In genomic region chr10:68446797-68447125, GRCm38 (mm10) we compare ENCODE assay signal across 9 mouse cellular contexts.
DNase-seq lines count a peak whose midpoint lies in the region; ATAC-seq and TF ChIP-seq lines count a peak whose summit lies in the region.
"Had no signal": no experiment of that assay in that cellular context is flagged by ENCODE, and none has a peak within 500 bp of the region (broad histone marks: within the 10 kb centered on the region; RNA-seq: fewer than 3 reads in every experiment).

No protein-coding gene starts in this region.

- 28% methylated on average over 5 of the region's 5 CpGs for WGBS in heart, embryonic 15.5 days
- 6% methylated on average over 5 of the region's 5 CpGs for WGBS in stomach, embryonic 14.5 days
- 71% methylated on average over 5 of the region's 5 CpGs for WGBS in midbrain, postnatal 0 days

- no peak for TF ChIP-seq CTCF in midbrain, postnatal 0 days (IDR thresholded peaks at IDR 0.05)

- H3K4me3 ChIP-seq in heart, embryonic 15.5 days = no peak overlapping the region
- no peak overlapping the region for H3K4me3 ChIP-seq in stomach, embryonic 14.5 days (ENCODE audit: low read depth, low read length)
- H3K4me3 ChIP-seq in midbrain, postnatal 0 days (ENCODE audit: low read depth, low read length) = no peak overlapping the region
- H3K4me3 ChIP-seq: myocyte had no signal

- H3K9ac ChIP-seq in heart, embryonic 15.5 days = no peak overlapping the region; the same call in 1 of the 2 replicates
- no peak overlapping the region for H3K9ac ChIP-seq in stomach, embryonic 14.5 days (replicated peaks; ENCODE audit: low read depth, low read length)
- H3K9ac ChIP-seq in midbrain, postnatal 0 days (replicated peaks; ENCODE audit: low read length, poor library complexity, severe bottlenecking) = no peak overlapping the region

- peak overlapping the region; percentile 71 for H3K27ac ChIP-seq in heart, embryonic 15.5 days
- H3K27ac ChIP-seq in stomach, embryonic 14.5 days (ENCODE audit: low read length) = peak overlapping the region; percentile 90
- no peak overlapping the region for H3K27ac ChIP-seq in midbrain, postnatal 0 days (ENCODE audit: low read depth, low read length)

- H3K4me2 ChIP-seq in heart, embryonic 15.5 days = no peak overlapping the region
- no peak overlapping the region for H3K4me2 ChIP-seq in stomach, embryonic 14.5 days (replicated peaks; ENCODE audit: low read depth, low read length)
- no peak overlapping the region for H3K4me2 ChIP-seq in midbrain, postnatal 0 days (ENCODE audit: low read depth, low read length, poor library complexity, severe bottlenecking)

- H3K36me3 ChIP-seq in heart, embryonic 15.5 days = no peaks in the 10 kb centered on the region
- no peaks in the 10 kb centered on the region for H3K36me3 ChIP-seq in stomach, embryonic 14.5 days (ENCODE audit: control insufficient read depth, insufficient read depth, low read length)
- no peaks in the 10 kb centered on the region for H3K36me3 ChIP-seq in midbrain, postnatal 0 days (ENCODE audit: insufficient read depth, low read length)

- H3K27me3 ChIP-seq in heart, embryonic 15.5 days = no peaks in the 10 kb centered on the region
- no peaks in the 10 kb centered on the region for H3K27me3 ChIP-seq in stomach, embryonic 14.5 days (ENCODE audit: control insufficient read depth, insufficient read depth, low read length)
- no peaks in the 10 kb centered on the region for H3K27me3 ChIP-seq in midbrain, postnatal 0 days (ENCODE audit: insufficient read depth, low read length)

- no peaks in the 10 kb centered on the region for H3K9me3 ChIP-seq in heart, embryonic 15.5 days (replicated peaks)
- no peaks in the 10 kb centered on the region for H3K9me3 ChIP-seq in stomach, embryonic 14.5 days (ENCODE audit: control insufficient read depth, low read depth, low read length)
- no peaks in the 10 kb centered on the region for H3K9me3 ChIP-seq in midbrain, postnatal 0 days (ENCODE audit: low read length)

- DNase-seq in kidney, adult 18-20 months = peak; percentile 21
- no peak for DNase-seq in kidney, adult 11 months
- DNase-seq in liver = peak; percentile 49
- DNase-seq in T-cell, adult 2 months (ENCODE audit: low spot score) = no peak
- DNase-seq in right cerebral cortex, postnatal 36 days (ENCODE audit: low spot score in 2 of 2) = no peak
- DNase-seq in midbrain, postnatal 0 days (ENCODE audit: low spot score) = no peak

- ATAC-seq in heart, embryonic 15.5 days (replicated peaks; ENCODE audit: insufficient number of reproducible peaks, insufficient read depth, low FRiP score, low read depth) = peak; percentile 81
- ATAC-seq in stomach, embryonic 14.5 days (ENCODE audit: insufficient number of reproducible peaks, insufficient read depth, low FRiP score, low read depth) = peak; percentile 81
- no peak for ATAC-seq in midbrain, postnatal 0 days (ENCODE audit: low FRiP score)

- peaks cover 22% of the 10 kb centered on the region for H3K4me1 ChIP-seq in heart, embryonic 15.5 days (replicated peaks)
- H3K4me1 ChIP-seq in stomach, embryonic 14.5 days (ENCODE audit: control insufficient read depth, insufficient read depth, low read length) = peaks cover 20% of the 10 kb centered on the region
- no peaks in the 10 kb centered on the region for H3K4me1 ChIP-seq in midbrain, postnatal 0 days (ENCODE audit: insufficient read depth, low read length)

Comparison
In these comparisons a context has a peak if more than half of its experiments do, and no peak if none do; other contexts are left out.
1. DNase-seq: peak in kidney, adult 18-20 months (single experiment) and liver (single experiment); none in kidney, adult 11 months (single experiment), T-cell, adult 2 months (single experiment), right cerebral cortex, postnatal 36 days (0 of 2) and midbrain, postnatal 0 days (single experiment).